Mouse (Mus musculus) forebrain, embryonic 10.5 days (tissue): ENCODE results near the gene Slc25a43. TPM values are rescaled to one million over a fixed set of nuclear protein-coding genes. Genes with fewer than 3 reads are reported as not detected.
"Not testable (repeated sequence)": the region's sequence is repeated elsewhere in the genome, so short reads cannot be mapped to it uniquely, and the experiment has no call there.

Experiments
- DNase-seq: peaks from one replicate; pipeline ENCODE4 v3.0.0-alpha.2; 2017; ENCODE audit warnings: low spot score; ENCODE audit errors: extremely low spot score
- H3K27ac ChIP-seq: fragments of 300-500 bp; sonication (generic); 2 replicates; pipeline ENCODE4 v1.5.1; 2016; ENCODE audit warnings: mild to moderate bottlenecking
- H3K27me3 ChIP-seq: fragments of 300-500 bp; sonication (generic); 2 replicates; pipeline ENCODE4 v1.6.1; 2016; ENCODE audit warnings: mild to moderate bottlenecking; ENCODE audit not compliant: poor library complexity, severe bottlenecking
- H3K36me3 ChIP-seq: fragments of 300-500 bp; sonication (generic); replicated peaks from 2 replicates; pipeline ENCODE4 v1.6.1; 2016; ENCODE audit warnings: mild to moderate bottlenecking, moderate library complexity
- H3K4me1 ChIP-seq: fragments of 300-500 bp; sonication (generic); 2 replicates; pipeline ENCODE4 v1.6.1; 2016
- H3K4me3 ChIP-seq: fragments of 300-500 bp; sonication (generic); 2 replicates; pipeline ENCODE4 v1.5.1; 2016; ENCODE audit warnings: mild to moderate bottlenecking, moderate library complexity
- H3K9me3 ChIP-seq: fragments of 300-500 bp; sonication (generic); 2 replicates; pipeline ENCODE4 v1.6.1; 2016; ENCODE audit warnings: mild to moderate bottlenecking, moderate library complexity
- WGBS: fragments of 180-500 bp; shearing (Covaris S2); methylation state at CpG from one replicate; pipeline ENCODE4 v1.1.7; 2016; 5-methylcytosine and 5-hydroxymethylcytosine counted together
- polyA plus RNA-seq: library from polyadenylated mRNA; unstranded; fragments of >200 nt; fragmentation: Nextera tagmentation; extraction: Ambion mirVana; gene quantifications from 2 replicates; pipeline ENCODE4 v1.2.1, GENCODE M21; 2016

The Slc25a43 gene
- polyA plus RNA-seq, 1 experiment from 2014 or later, result 1.8 TPM

- peak overlapping the region; percentile 68 for H3K4me3 ChIP-seq
- no peaks in the 10 kb centered on the region for H3K27me3 ChIP-seq
- no peaks in the 10 kb centered on the region for H3K9me3 ChIP-seq
- DNase-seq, result peak; percentile 74
- H3K36me3 ChIP-seq, result peaks cover 15% of the 10 kb centered on the region
- peak overlapping the region; percentile 90 for H3K27ac ChIP-seq
- peaks cover 11% of the 10 kb centered on the region for H3K4me1 ChIP-seq
- 25% methylated on average over 36 of the region's 41 CpGs for WGBS
These were observed 52.7 kb downstream of the Slc25a43 start for GRCm38 (mm10) chrX:36796163-36796581.

DNA sequence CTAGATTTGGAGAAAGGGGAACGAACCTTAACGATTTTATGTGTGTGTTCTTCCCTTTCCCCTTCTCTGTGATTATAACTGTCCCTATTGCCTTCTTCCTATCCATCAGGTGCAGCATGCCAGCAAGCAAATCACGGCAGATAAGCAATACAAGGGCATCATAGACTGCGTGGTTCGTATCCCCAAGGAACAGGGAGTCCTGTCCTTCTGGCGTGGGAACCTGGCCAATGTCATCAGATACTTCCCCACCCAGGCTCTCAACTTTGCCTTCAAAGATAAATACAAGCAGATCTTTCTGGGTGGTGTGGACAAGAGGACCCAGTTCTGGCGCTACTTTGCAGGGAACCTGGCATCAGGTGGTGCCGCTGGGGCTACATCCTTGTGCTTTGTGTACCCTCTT, 53.3 kb downstream of the Slc25a43 start:
- peak overlapping the region; percentile 90 for H3K27ac ChIP-seq
- 80% methylated on average over 8 of the region's 8 CpGs for WGBS
- not testable (repeated sequence) for H3K27me3 ChIP-seq

DNA sequence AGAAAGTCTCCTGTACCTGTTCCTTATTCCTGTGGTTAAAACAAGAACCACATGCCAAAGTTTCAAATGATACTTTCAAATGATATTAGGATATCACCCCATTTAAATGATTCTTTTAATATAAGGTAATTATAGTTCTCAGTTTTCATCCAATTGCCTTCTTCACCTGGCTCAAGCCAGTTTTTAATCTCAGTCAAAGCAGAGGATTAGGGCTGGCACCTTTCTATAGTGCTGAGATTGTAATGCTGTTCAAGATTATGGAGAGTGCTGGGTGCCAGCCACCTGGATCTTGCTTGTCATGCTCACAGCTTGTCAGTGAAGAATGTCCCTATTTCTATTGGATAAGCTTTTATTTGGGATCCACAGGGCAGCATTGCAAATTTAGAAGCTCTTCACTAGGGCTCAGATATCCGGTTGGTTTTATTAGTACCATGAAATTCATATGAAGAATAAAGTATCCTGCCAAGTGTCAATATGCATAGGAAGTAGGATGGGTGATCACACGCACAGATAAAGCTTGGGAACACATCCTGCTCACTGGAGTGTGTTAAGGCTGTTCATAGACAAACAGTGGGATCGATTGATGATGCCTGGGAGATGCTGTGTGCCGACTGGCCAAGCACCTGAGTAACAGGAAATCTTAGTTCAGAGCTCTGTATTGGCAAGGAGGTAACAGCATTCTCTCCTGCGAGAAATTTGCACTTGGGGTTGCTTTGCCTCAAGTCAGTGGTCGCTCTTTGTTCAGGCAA, 55.8 kb downstream of the Slc25a43 start:
- H3K4me3 ChIP-seq, result no peak overlapping the region
- no peak overlapping the region for H3K27ac ChIP-seq
- H3K36me3 ChIP-seq, result peaks cover 15% of the 10 kb centered on the region
- WGBS, result 58% methylated on average over 6 of the region's 6 CpGs
- H3K27me3 ChIP-seq, result no peaks in the 10 kb centered on the region
- H3K9me3 ChIP-seq, result no peaks in the 10 kb centered on the region
- H3K4me1 ChIP-seq, result peaks cover 20% of the 10 kb centered on the region
- DNase-seq, result no peak

More for the DNA sequence above, 53.3 kb downstream of the Slc25a43 start:
- peaks cover 11% of the 10 kb centered on the region for H3K4me1 ChIP-seq
- peak overlapping the region; percentile 68 for H3K4me3 ChIP-seq
- not testable (repeated sequence) for H3K9me3 ChIP-seq, DNase-seq
- peaks cover 15% of the 10 kb centered on the region for H3K36me3 ChIP-seq

GRCm38 (mm10) chrX:36803189-36803588, 59.7 kb downstream of the Slc25a43 start:
- DNase-seq, result no peak
- Histone ChIP-seq H3K27me3 (no peaks in the 10 kb centered on the region), H3K9me3 (no peaks in the 10 kb centered on the region), H3K4me3 (no peak overlapping the region), H3K27ac (no peak overlapping the region), H3K36me3 (peaks cover 2% of the 10 kb centered on the region), H3K4me1 (peaks cover 23% of the 10 kb centered on the region)
- WGBS, result 78% methylated on average over 5 of the region's 5 CpGs

- WGBS, result 62% methylated on average over 5 of the region's 5 CpGs
- H3K27ac ChIP-seq, result no peak overlapping the region
- DNase-seq, result no peak
These were observed 60.7 kb downstream of the Slc25a43 start for GRCm38 (mm10) chrX:36804196-36804595.

GRCm38 (mm10) chrX:36805466-36806235, 62.2 kb downstream of the Slc25a43 start:
- no peak for DNase-seq
- no peaks in the 10 kb centered on the region for H3K36me3 ChIP-seq
- H3K27me3 ChIP-seq, result no peaks in the 10 kb centered on the region
- H3K27ac ChIP-seq, result no peak overlapping the region
- H3K9me3 ChIP-seq, result no peaks in the 10 kb centered on the region
- H3K4me1 ChIP-seq, result peaks cover 23% of the 10 kb centered on the region
- no peak overlapping the region for H3K4me3 ChIP-seq
- 62% methylated on average over 5 of the region's 5 CpGs for WGBS

More at GRCm38 (mm10) chrX:36804196-36804595, 60.7 kb downstream of the Slc25a43 start:
- H3K4me1 ChIP-seq, result peaks cover 23% of the 10 kb centered on the region
- no peaks in the 10 kb centered on the region for H3K9me3 ChIP-seq
- no peak overlapping the region for H3K4me3 ChIP-seq
- no peaks in the 10 kb centered on the region for H3K36me3 ChIP-seq
- no peaks in the 10 kb centered on the region for H3K27me3 ChIP-seq

- peak; percentile 85 for DNase-seq
- Histone ChIP-seq H3K36me3 (no peaks in the 10 kb centered on the region), H3K27me3 (no peaks in the 10 kb centered on the region), H3K4me1 (peaks cover 16% of the 10 kb centered on the region), H3K27ac (peak overlapping the region; percentile 86), H3K4me3 (peak overlapping the region; percentile 43), H3K9me3 (no peaks in the 10 kb centered on the region)
- 19% methylated on average over 45 of the region's 45 CpGs for WGBS
These were observed 64.2 kb downstream of the Slc25a43 start for GRCm38 (mm10) chrX:36807360-36808317.

DNA sequence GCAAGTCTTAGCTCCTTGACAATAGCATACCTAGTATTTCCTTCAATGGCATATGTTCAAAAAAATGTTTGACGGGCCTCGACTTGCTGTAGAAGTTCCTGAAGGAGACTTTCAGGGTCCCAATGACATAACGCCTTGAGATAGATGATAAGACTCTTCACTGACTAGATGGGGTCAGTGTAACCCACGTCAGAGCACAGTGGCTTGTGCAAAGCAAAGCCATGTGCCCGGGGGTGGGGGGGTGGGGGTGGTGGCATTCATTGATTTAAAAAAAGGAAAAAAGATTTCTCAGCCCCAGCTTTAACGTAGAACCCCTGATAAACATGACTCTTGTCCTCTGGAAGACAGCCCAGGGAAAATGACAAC, 64.8 kb downstream of the Slc25a43 start:
- H3K4me1 ChIP-seq, result peaks cover 11% of the 10 kb centered on the region
- peak overlapping the region; percentile 43 for H3K4me3 ChIP-seq
- peak overlapping the region; percentile 86 for H3K27ac ChIP-seq
- H3K27me3 ChIP-seq, result no peaks in the 10 kb centered on the region
- no peaks in the 10 kb centered on the region for H3K9me3 ChIP-seq
- DNase-seq, result no peak
- no peaks in the 10 kb centered on the region for H3K36me3 ChIP-seq
- 80% methylated on average over 6 of the region's 6 CpGs for WGBS

DNA sequence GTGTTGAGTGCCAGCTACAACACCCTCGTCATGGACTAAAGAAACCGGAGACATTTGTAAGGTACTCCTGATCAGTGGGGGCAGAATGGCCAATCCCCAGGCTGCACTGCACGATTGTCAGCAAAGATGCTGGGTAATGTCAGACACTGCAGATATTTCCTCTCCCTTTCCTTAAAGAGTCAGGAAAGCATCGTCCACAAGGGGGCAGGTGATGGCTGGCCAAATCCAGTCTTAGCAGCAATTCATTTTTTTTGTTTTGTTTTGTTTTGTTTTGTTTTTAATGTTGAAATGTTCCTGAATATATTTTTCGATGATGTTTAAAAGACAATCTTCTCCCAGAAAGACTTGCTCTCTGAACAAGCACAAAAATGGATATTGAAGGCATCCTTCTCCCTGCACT, 67.9 kb downstream of the Slc25a43 start:
- 60% methylated on average over 5 of the region's 5 CpGs for WGBS
- H3K27ac ChIP-seq, result no peak overlapping the region
- no peak overlapping the region for H3K4me3 ChIP-seq
- H3K9me3 ChIP-seq, result no peaks in the 10 kb centered on the region
- H3K4me1 ChIP-seq, result peaks cover 17% of the 10 kb centered on the region
- H3K27me3 ChIP-seq, result no peaks in the 10 kb centered on the region
- DNase-seq, result no peak
- no peaks in the 10 kb centered on the region for H3K36me3 ChIP-seq

GRCm38 (mm10) chrX:36814161-36814836, 70.8 kb downstream of the Slc25a43 start:
- Histone ChIP-seq H3K27ac (no peak overlapping the region), H3K9me3 (no peaks in the 10 kb centered on the region), H3K36me3 (no peaks in the 10 kb centered on the region), H3K4me1 (peaks cover 19% of the 10 kb centered on the region), H3K4me3 (no peak overlapping the region), H3K27me3 (no peaks in the 10 kb centered on the region)
- DNase-seq, result no peak
- WGBS, result 89% methylated on average over 8 of the region's 8 CpGs

DNA sequence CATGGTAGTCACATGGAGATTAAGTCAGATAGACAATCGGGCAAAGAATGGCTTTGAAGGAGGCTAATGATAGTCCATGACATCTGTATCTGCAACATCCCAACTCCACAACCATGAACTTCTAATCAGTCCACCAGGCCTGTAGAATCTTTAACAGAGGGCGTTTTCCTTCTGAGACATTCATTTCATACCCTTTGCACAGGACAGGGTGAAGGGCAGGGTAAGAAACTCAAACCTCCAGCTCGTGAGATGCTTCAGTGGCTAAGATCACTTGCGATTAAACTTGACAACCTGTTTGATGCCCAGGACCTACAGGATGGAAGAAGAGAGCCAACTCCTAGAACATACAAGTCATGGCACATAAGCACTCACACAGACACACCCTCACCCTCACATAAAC, 71.6 kb downstream of the Slc25a43 start:
- Histone ChIP-seq H3K27me3 (no peaks in the 10 kb centered on the region), H3K9me3 (no peaks in the 10 kb centered on the region), H3K4me3 (no peak overlapping the region), H3K4me1 (peaks cover 26% of the 10 kb centered on the region), H3K27ac (no peak overlapping the region), H3K36me3 (no peaks in the 10 kb centered on the region)
- WGBS, result 82% methylated on average over 4 of the region's 4 CpGs
- no peak for DNase-seq

DNA sequence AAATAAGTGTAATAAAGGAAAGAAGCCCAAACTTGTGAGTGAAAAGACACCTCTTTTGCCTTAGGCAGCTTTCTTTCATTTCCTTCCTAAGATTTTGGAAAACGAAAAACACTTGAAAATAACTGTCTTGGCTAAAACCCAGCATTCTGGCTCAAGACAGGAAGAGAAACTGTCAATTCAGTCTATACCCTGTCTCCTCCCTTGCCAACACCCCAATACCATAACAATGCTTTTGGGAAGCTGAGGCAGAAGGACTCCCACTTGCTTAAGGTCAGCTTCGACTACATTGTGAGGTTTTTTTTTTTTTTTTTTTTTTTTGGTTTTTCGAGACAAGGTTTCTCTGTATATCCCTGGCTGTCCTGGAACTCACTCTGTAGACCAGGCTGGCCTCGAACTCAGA, 72.0 kb downstream of the Slc25a43 start:
- 87% methylated on average over 4 of the region's 4 CpGs for WGBS
- no peak overlapping the region for H3K4me3 ChIP-seq
- H3K36me3 ChIP-seq, result no peaks in the 10 kb centered on the region
- no peaks in the 10 kb centered on the region for H3K9me3 ChIP-seq
- no peaks in the 10 kb centered on the region for H3K27me3 ChIP-seq
- no peak overlapping the region for H3K27ac ChIP-seq
- H3K4me1 ChIP-seq, result peaks cover 26% of the 10 kb centered on the region
- DNase-seq, result no peak
